Mouse (Mus musculus): Measurements from ENCODE around the gene Evc. TPM values are rescaled to one million over a fixed set of nuclear protein-coding genes. Genes with fewer than 3 reads are reported as not detected.

Gene Evc
- polyA plus RNA-seq (2012; rRNA removed): 2.1 and 2.5 TPM in 2 replicates

DNA sequence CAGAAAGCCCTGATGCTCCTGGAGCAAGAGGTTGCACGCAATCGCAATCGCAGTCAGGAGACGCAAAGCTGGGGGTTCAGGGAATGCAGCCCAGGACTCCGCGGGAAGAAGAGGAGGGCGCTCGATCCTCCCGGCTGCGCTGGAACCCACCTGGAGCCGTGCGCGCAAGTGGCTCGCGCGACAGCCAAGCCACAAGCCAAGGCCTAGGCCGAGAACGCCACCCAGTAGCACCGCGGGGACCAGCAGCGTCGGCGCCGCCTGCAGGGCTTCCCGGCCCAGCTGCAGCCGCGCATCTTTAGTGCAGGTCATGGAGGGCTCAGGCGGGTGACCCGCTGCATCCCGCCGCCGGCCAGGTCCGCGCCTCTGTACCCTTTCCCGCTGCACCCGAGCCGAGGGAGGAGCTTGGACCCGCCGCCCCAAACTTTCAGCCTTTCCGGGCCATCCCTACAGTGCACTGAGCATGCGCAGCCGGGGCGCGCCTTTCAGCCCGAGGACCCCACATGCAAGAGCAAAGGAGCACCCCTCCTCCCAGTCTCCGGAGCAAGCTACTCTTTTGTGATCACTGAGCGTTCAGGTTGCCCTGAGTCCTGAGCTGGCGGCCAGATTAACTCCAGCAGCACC, at the start of gene Evc:
Gene Evc, minus strand, starts transcription at position 410 of the 621 bp plus-strand sequence.
- H3K27ac ChIP-seq (ENCODE audit: control insufficient read depth, insufficient read depth, low read length): no peak within 1 kb of the TSS
- no peaks in the 10 kb centered on the region for H3K4me1 ChIP-seq (replicated peaks; ENCODE audit: control insufficient read depth, insufficient read depth, low read length)
- H3K36me3 ChIP-seq (ENCODE audit: control insufficient read depth, insufficient read depth, low read length): no peaks in the 10 kb centered on the region
- H3K27me3 ChIP-seq (ENCODE audit: control insufficient read depth, insufficient read depth, low read length): peaks cover 5% of the 10 kb centered on the region; the same call in 1 of the 2 replicates
- WGBS: 4% methylated on average over 48 of the region's 48 CpGs
- peak within 1 kb of the TSS; percentile 16 for H3K4me3 ChIP-seq (ENCODE audit: control insufficient read depth, insufficient read depth, low read length)
- no peak for DNase-seq
- TF ChIP-seq POLR2A (IDR thresholded peaks at IDR 0.05; ENCODE audit: control insufficient read depth, extremely low read depth, insufficient read depth, low read length, poor library complexity) (no peak), CTCF (IDR thresholded peaks at IDR 0.05; ENCODE audit: borderline replicate concordance, control insufficient read depth, extremely low read depth, insufficient read depth, low read length, poor library complexity) (no peak)

DNA sequence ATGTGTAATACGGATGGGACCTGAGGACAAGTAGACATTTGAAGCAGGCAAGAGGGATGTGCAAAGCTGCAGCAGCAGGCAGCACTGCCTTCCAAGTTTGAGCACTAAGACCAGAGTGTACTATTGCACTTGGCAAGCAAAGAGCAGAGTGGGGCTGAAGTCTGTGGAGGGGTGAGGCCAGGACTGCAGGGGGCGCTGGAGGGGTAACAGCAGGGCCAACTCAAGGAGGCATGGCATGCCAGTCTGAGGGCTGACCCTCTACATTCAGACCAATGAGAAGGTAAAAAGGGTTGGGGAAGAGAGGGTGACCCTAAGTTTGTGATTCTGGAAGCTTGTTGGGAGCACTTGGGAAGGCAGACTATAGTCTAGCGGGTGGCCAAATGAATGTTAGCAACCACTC, 46.9 kb upstream of the Evc start:
- Histone ChIP-seq H3K27me3 (ENCODE audit: control insufficient read depth, insufficient read depth, low read length) (no peaks in the 10 kb centered on the region), H3K27ac (ENCODE audit: control insufficient read depth, insufficient read depth, low read length) (no peak overlapping the region), H3K4me3 (ENCODE audit: control insufficient read depth, insufficient read depth, low read length) (no peak overlapping the region), H3K36me3 (ENCODE audit: control insufficient read depth, insufficient read depth, low read length) (no peaks in the 10 kb centered on the region), H3K4me1 (replicated peaks; ENCODE audit: control insufficient read depth, insufficient read depth, low read length) (no peaks in the 10 kb centered on the region)
- DNase-seq: no peak
- TF ChIP-seq CTCF (IDR thresholded peaks at IDR 0.05; ENCODE audit: borderline replicate concordance, control insufficient read depth, extremely low read depth, insufficient read depth, low read length, poor library complexity) (no peak), POLR2A (IDR thresholded peaks at IDR 0.05; ENCODE audit: control insufficient read depth, extremely low read depth, insufficient read depth, low read length, poor library complexity) (no peak)
- 96% methylated on average over 3 of the region's 3 CpGs for WGBS

DNA sequence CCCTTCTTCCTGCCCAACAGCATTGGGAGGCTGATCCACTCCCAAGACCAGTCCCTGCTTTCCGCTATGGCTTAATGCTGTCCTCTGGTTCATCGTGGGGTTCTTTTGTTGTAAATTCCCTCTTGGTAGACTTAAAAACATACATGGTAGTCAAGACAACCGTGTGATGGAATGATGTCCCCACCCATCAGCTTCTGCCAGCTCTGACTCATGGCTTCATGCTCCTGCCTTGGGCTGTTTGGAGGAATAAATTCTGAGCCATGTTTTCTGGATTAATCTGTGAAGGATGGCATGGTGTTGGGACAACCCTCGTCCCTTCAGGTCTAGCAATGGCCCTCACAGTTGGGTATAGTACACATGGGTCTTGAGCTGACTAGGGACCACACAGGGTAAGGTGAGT, 43.9 kb upstream of the Evc start:
- no peaks in the 10 kb centered on the region for H3K36me3 ChIP-seq (ENCODE audit: control insufficient read depth, insufficient read depth, low read length)
- no peak overlapping the region for H3K4me3 ChIP-seq (ENCODE audit: control insufficient read depth, insufficient read depth, low read length)
- no peak for DNase-seq
- 92% methylated on average over 4 of the region's 4 CpGs for WGBS
- no peaks in the 10 kb centered on the region for H3K27me3 ChIP-seq (ENCODE audit: control insufficient read depth, insufficient read depth, low read length)
- no peaks in the 10 kb centered on the region for H3K4me1 ChIP-seq (replicated peaks; ENCODE audit: control insufficient read depth, insufficient read depth, low read length)
- H3K27ac ChIP-seq (ENCODE audit: control insufficient read depth, insufficient read depth, low read length): no peak overlapping the region
- TF ChIP-seq CTCF (IDR thresholded peaks at IDR 0.05; ENCODE audit: borderline replicate concordance, control insufficient read depth, extremely low read depth, insufficient read depth, low read length, poor library complexity): no peak
- no peak for TF ChIP-seq POLR2A (IDR thresholded peaks at IDR 0.05; ENCODE audit: control insufficient read depth, extremely low read depth, insufficient read depth, low read length, poor library complexity)

DNA sequence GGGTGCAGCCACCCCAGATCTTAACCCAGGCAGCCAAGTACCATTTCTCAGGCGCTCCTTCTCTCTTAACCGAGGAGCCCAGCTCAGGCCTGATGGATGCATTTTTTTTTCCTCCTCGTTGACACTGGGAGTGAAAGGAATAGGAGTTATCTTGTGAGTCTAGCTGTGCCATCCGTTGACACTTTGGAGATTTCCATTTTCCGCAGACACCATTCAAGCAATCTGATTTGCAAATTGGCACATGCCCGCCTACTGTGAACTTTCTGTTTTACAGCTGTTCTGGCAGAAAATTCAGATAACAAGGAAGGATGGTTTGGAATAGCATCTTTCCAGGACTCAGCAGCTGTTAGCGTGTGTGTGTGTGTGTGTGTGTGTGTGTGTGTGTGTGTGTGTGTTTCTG, 40.7 kb upstream of the Evc start:
- DNase-seq: no peak
- Histone ChIP-seq H3K27ac (ENCODE audit: control insufficient read depth, insufficient read depth, low read length) (no peak overlapping the region), H3K4me1 (replicated peaks; ENCODE audit: control insufficient read depth, insufficient read depth, low read length) (no peaks in the 10 kb centered on the region), H3K4me3 (ENCODE audit: control insufficient read depth, insufficient read depth, low read length) (no peak overlapping the region), H3K36me3 (ENCODE audit: control insufficient read depth, insufficient read depth, low read length) (no peaks in the 10 kb centered on the region), H3K27me3 (ENCODE audit: control insufficient read depth, insufficient read depth, low read length) (no peaks in the 10 kb centered on the region)
- TF ChIP-seq CTCF (IDR thresholded peaks at IDR 0.05; ENCODE audit: borderline replicate concordance, control insufficient read depth, extremely low read depth, insufficient read depth, low read length, poor library complexity): no peak
- no peak for TF ChIP-seq POLR2A (IDR thresholded peaks at IDR 0.05; ENCODE audit: control insufficient read depth, extremely low read depth, insufficient read depth, low read length, poor library complexity)
- WGBS: 90% methylated on average over 7 of the region's 7 CpGs

DNA sequence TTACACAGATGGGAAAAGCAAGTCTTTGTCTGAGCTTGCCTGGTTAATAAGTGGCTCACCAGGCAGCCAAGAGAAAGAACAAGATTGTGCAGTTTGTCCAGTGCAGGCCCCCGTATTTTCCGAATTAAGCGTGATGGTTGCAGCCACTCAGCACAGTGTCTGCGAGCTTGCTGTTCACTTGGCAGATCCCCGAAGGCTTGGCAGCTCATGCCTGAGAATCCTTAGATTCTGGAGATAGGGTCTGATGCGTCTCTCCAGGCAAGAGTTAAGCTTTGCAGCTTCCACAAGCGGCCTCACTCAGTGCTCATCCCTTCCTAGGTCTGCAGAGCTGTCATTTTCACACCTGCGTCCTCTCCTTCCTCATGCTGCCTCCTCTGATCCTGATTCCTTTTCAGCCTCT, 32.1 kb upstream of the Evc start:
- TF ChIP-seq CTCF (IDR thresholded peaks at IDR 0.05; ENCODE audit: borderline replicate concordance, control insufficient read depth, extremely low read depth, insufficient read depth, low read length, poor library complexity): no peak
- TF ChIP-seq POLR2A (IDR thresholded peaks at IDR 0.05; ENCODE audit: control insufficient read depth, extremely low read depth, insufficient read depth, low read length, poor library complexity): no peak
- no peak overlapping the region for H3K4me3 ChIP-seq (ENCODE audit: control insufficient read depth, insufficient read depth, low read length)
- no peaks in the 10 kb centered on the region for H3K36me3 ChIP-seq (ENCODE audit: control insufficient read depth, insufficient read depth, low read length)
- no peaks in the 10 kb centered on the region for H3K27me3 ChIP-seq (ENCODE audit: control insufficient read depth, insufficient read depth, low read length)
- H3K4me1 ChIP-seq (replicated peaks; ENCODE audit: control insufficient read depth, insufficient read depth, low read length): no peaks in the 10 kb centered on the region
- WGBS: 87% methylated on average over 8 of the region's 8 CpGs
- DNase-seq: no peak
- H3K27ac ChIP-seq (ENCODE audit: control insufficient read depth, insufficient read depth, low read length): no peak overlapping the region

DNA sequence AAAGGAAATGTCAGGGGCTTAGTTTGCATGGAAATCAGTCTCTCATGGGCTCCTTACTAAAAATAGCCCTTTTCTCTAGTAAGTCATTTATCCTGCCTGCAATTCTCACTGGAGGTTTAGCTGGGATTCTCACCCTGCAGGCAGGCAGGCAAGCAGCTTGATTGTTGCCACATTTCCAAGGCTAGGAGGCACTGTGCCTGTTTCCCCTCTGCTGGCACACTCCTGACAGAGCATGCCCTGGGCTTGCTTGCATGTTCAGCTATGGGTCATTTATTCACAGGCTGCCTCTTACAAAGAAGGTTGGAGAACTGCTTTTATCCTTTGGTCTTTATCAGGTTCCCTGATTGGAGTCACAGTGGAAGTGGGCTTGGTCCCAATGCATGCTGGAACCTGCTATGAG, 29.1 kb upstream of the Evc start:
- Histone ChIP-seq H3K27me3 (ENCODE audit: control insufficient read depth, insufficient read depth, low read length) (no peaks in the 10 kb centered on the region), H3K36me3 (ENCODE audit: control insufficient read depth, insufficient read depth, low read length) (no peaks in the 10 kb centered on the region), H3K27ac (ENCODE audit: control insufficient read depth, insufficient read depth, low read length) (no peak overlapping the region), H3K4me3 (ENCODE audit: control insufficient read depth, insufficient read depth, low read length) (no peak overlapping the region), H3K4me1 (replicated peaks; ENCODE audit: control insufficient read depth, insufficient read depth, low read length) (no peaks in the 10 kb centered on the region)
- no peak for DNase-seq
- TF ChIP-seq POLR2A (IDR thresholded peaks at IDR 0.05; ENCODE audit: control insufficient read depth, extremely low read depth, insufficient read depth, low read length, poor library complexity): no peak
- no peak for TF ChIP-seq CTCF (IDR thresholded peaks at IDR 0.05; ENCODE audit: borderline replicate concordance, control insufficient read depth, extremely low read depth, insufficient read depth, low read length, poor library complexity)

DNA sequence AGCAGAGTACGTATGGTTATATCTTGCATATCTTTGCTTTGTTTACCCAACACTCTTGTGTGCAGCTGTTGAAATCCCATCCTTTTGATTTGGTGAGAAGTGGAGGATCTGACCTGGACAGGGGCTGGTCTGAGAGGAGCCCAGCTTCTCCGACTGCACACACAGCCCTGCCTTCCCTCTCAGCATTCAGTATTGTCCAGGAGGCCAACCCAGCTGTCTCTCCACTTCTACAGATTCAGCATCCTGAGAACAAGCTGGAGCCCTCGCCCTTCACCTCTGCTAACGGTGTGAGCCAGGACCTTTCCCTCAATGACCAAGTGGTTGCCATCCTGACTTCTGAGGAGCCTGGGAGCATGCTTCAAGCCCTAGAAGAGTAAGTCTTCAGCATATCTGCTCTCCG, 26.6 kb upstream of the Evc start:
- H3K27me3 ChIP-seq (ENCODE audit: control insufficient read depth, insufficient read depth, low read length): no peaks in the 10 kb centered on the region
- no peak overlapping the region for H3K4me3 ChIP-seq (ENCODE audit: control insufficient read depth, insufficient read depth, low read length)
- TF ChIP-seq POLR2A (IDR thresholded peaks at IDR 0.05; ENCODE audit: control insufficient read depth, extremely low read depth, insufficient read depth, low read length, poor library complexity): no peak
- no peak for TF ChIP-seq CTCF (IDR thresholded peaks at IDR 0.05; ENCODE audit: borderline replicate concordance, control insufficient read depth, extremely low read depth, insufficient read depth, low read length, poor library complexity)
- no peak for DNase-seq
- 94% methylated on average over 5 of the region's 5 CpGs for WGBS
- no peaks in the 10 kb centered on the region for H3K36me3 ChIP-seq (ENCODE audit: control insufficient read depth, insufficient read depth, low read length)
- no peaks in the 10 kb centered on the region for H3K4me1 ChIP-seq (replicated peaks; ENCODE audit: control insufficient read depth, insufficient read depth, low read length)
- H3K27ac ChIP-seq (ENCODE audit: control insufficient read depth, insufficient read depth, low read length): no peak overlapping the region
